Mouse (Mus musculus): ENCODE results near the gene Prepl.

GRCm38 (mm10) chr17:85089011-85089410 lies 1.0 kb downstream of the Prepl start:
- TF ChIP-seq POLR2A (IDR thresholded peaks at IDR 0.05; ENCODE audit: borderline replicate concordance, extremely low read depth, insufficient read depth, insufficient read length, poor library complexity, severe bottlenecking) (no peak), CTCF (IDR thresholded peaks at IDR 0.05; ENCODE audit: borderline replicate concordance, extremely low read depth, insufficient read depth, insufficient read length) (no peak)
